Mouse (Mus musculus): Measurements from ENCODE around the gene Sort1. TPM values are rescaled to one million over a fixed set of nuclear protein-coding genes. Genes with fewer than 3 reads are reported as not detected.

The Sort1 gene
- total RNA-seq, 1 experiment, result 21.2 TPM

GRCm38 (mm10) chr3:108327916-108328315 lies 44.0 kb downstream of the Sort1 start:
- Histone ChIP-seq H3K4me1 (ENCODE audit: control insufficient read depth in 2 of 2, insufficient read depth in 2 of 2, low read length in 2 of 2, poor library complexity in 1 of 2) (peaks cover 0 to 2% of the 10 kb centered on the region in 2 experiments; a peak in 1 of 4 replicates), H3K9me3 (ENCODE audit: control insufficient read depth, insufficient read depth, low read depth, low read length) (no peaks in the 10 kb centered on the region), H3K36me3 (ENCODE audit: control insufficient read depth, insufficient read depth, low read length, poor library complexity, severe bottlenecking) (peaks cover 5% of the 10 kb centered on the region), H3K27ac (ENCODE audit: insufficient read depth, low read depth, low read length, poor library complexity, severe bottlenecking) (no peak overlapping the region), H3K4me3 (ENCODE audit: insufficient read depth in 1 of 2, low read depth in 1 of 2, low read length in 2 of 2, poor library complexity in 1 of 2, severe bottlenecking in 1 of 2) (no peak overlapping the region), H3K9ac (ENCODE audit: insufficient read depth, low read depth, low read length, poor library complexity, severe bottlenecking) (no peak overlapping the region)
- in situ Hi-C loops (cut with MboI; ENCODE audit: low sequenced_read_pairs in 2 of 2, unreplicated experiment in 2 of 2), result no loop called here
- DNase-seq (ENCODE audit: low read depth, low spot score), result no peak
- no peak for TF ChIP-seq MAFK (IDR thresholded peaks at IDR 0.05; ENCODE audit: insufficient read depth, low read depth, low read length)
- no peak for TF ChIP-seq HCFC1 (IDR thresholded peaks at IDR 0.05; ENCODE audit: borderline replicate concordance, insufficient read depth, low read length)
- TF ChIP-seq ZNF384 (IDR thresholded peaks at IDR 0.05; ENCODE audit: low read depth, low read length), result no peak
- no peak for TF ChIP-seq CHD2 (IDR thresholded peaks at IDR 0.05; ENCODE audit: low read depth, low read length)
- TF ChIP-seq ZC3H11A (IDR thresholded peaks at IDR 0.05; ENCODE audit: borderline replicate concordance, low read depth, low read length), result no peak

- H3K9me3 ChIP-seq (ENCODE audit: control insufficient read depth, insufficient read depth, low read depth, low read length), result no peaks in the 10 kb centered on the region
- no peak for TF ChIP-seq MAFK (IDR thresholded peaks at IDR 0.05; ENCODE audit: insufficient read depth, low read depth, low read length)
- no peak for TF ChIP-seq HCFC1 (IDR thresholded peaks at IDR 0.05; ENCODE audit: borderline replicate concordance, insufficient read depth, low read length)
- TF ChIP-seq ZNF384 (IDR thresholded peaks at IDR 0.05; ENCODE audit: low read depth, low read length), result no peak
- H3K27ac ChIP-seq (ENCODE audit: insufficient read depth, low read depth, low read length, poor library complexity, severe bottlenecking), result no peak overlapping the region
- H3K9ac ChIP-seq (ENCODE audit: insufficient read depth, low read depth, low read length, poor library complexity, severe bottlenecking), result no peak overlapping the region
- in situ Hi-C loops (cut with MboI; ENCODE audit: low sequenced_read_pairs in 2 of 2, unreplicated experiment in 2 of 2), result no loop called here
- peaks cover 7% of the 10 kb centered on the region for H3K36me3 ChIP-seq (ENCODE audit: control insufficient read depth, insufficient read depth, low read length, poor library complexity, severe bottlenecking)
- no peak overlapping the region for H3K4me3 ChIP-seq (ENCODE audit: insufficient read depth in 1 of 2, low read depth in 1 of 2, low read length in 2 of 2, poor library complexity in 1 of 2, severe bottlenecking in 1 of 2)
- DNase-seq (ENCODE audit: low read depth, low spot score), result no peak
- H3K4me1 ChIP-seq (ENCODE audit: control insufficient read depth in 2 of 2, insufficient read depth in 2 of 2, low read length in 2 of 2, poor library complexity in 1 of 2), result no peaks in the 10 kb centered on the region
Measured at GRCm38 (mm10) chr3:108328441-108328841, 44.6 kb downstream of the Sort1 start.

GRCm38 (mm10) chr3:108330812-108331211 lies 46.9 kb downstream of the Sort1 start:
- in situ Hi-C loops (cut with MboI; ENCODE audit: low sequenced_read_pairs in 2 of 2, unreplicated experiment in 2 of 2), result no loop called here
- Histone ChIP-seq H3K36me3 (ENCODE audit: control insufficient read depth, insufficient read depth, low read length, poor library complexity, severe bottlenecking) (peaks cover 8% of the 10 kb centered on the region), H3K27ac (ENCODE audit: insufficient read depth, low read depth, low read length, poor library complexity, severe bottlenecking) (no peak overlapping the region), H3K4me1 (ENCODE audit: control insufficient read depth in 2 of 2, insufficient read depth in 2 of 2, low read length in 2 of 2, poor library complexity in 1 of 2) (no peaks in the 10 kb centered on the region; a peak in 1 of 4 replicates), H3K9ac (ENCODE audit: insufficient read depth, low read depth, low read length, poor library complexity, severe bottlenecking) (no peak overlapping the region), H3K9me3 (ENCODE audit: control insufficient read depth, insufficient read depth, low read depth, low read length) (no peaks in the 10 kb centered on the region), H3K4me3 (ENCODE audit: insufficient read depth in 1 of 2, low read depth in 1 of 2, low read length in 2 of 2, poor library complexity in 1 of 2, severe bottlenecking in 1 of 2) (no peak overlapping the region)
- no peak for TF ChIP-seq ZC3H11A (IDR thresholded peaks at IDR 0.05; ENCODE audit: borderline replicate concordance, low read depth, low read length)
- TF ChIP-seq HCFC1 (IDR thresholded peaks at IDR 0.05; ENCODE audit: borderline replicate concordance, insufficient read depth, low read length), result no peak
- no peak for TF ChIP-seq CHD2 (IDR thresholded peaks at IDR 0.05; ENCODE audit: low read depth, low read length)
- TF ChIP-seq ZNF384 (IDR thresholded peaks at IDR 0.05; ENCODE audit: low read depth, low read length), result no peak
- no peak for TF ChIP-seq MAFK (IDR thresholded peaks at IDR 0.05; ENCODE audit: insufficient read depth, low read depth, low read length)
- no peak for DNase-seq (ENCODE audit: low read depth, low spot score)

GRCm38 (mm10) chr3:108336878-108337277 lies 53.0 kb downstream of the Sort1 start:
- in situ Hi-C loops (cut with MboI; ENCODE audit: low sequenced_read_pairs in 2 of 2, unreplicated experiment in 2 of 2), result no loop called here
- Histone ChIP-seq H3K4me1 (ENCODE audit: control insufficient read depth in 2 of 2, insufficient read depth in 2 of 2, low read length in 2 of 2, poor library complexity in 1 of 2) (no peaks in the 10 kb centered on the region; a peak in 1 of 4 replicates), H3K36me3 (ENCODE audit: control insufficient read depth, insufficient read depth, low read length, poor library complexity, severe bottlenecking) (peaks cover 10% of the 10 kb centered on the region), H3K27ac (ENCODE audit: insufficient read depth, low read depth, low read length, poor library complexity, severe bottlenecking) (no peak overlapping the region), H3K4me3 (ENCODE audit: insufficient read depth in 1 of 2, low read depth in 1 of 2, low read length in 2 of 2, poor library complexity in 1 of 2, severe bottlenecking in 1 of 2) (no peak overlapping the region), H3K9me3 (ENCODE audit: control insufficient read depth, insufficient read depth, low read depth, low read length) (no peaks in the 10 kb centered on the region), H3K9ac (ENCODE audit: insufficient read depth, low read depth, low read length, poor library complexity, severe bottlenecking) (no peak overlapping the region)
- DNase-seq (ENCODE audit: low read depth, low spot score), result no peak
- no peak for TF ChIP-seq MAFK (IDR thresholded peaks at IDR 0.05; ENCODE audit: insufficient read depth, low read depth, low read length)
- TF ChIP-seq ZC3H11A (IDR thresholded peaks at IDR 0.05; ENCODE audit: borderline replicate concordance, low read depth, low read length), result no peak
- no peak for TF ChIP-seq HCFC1 (IDR thresholded peaks at IDR 0.05; ENCODE audit: borderline replicate concordance, insufficient read depth, low read length)
- no peak for TF ChIP-seq ZNF384 (IDR thresholded peaks at IDR 0.05; ENCODE audit: low read depth, low read length)
- TF ChIP-seq CHD2 (IDR thresholded peaks at IDR 0.05; ENCODE audit: low read depth, low read length), result no peak

- Histone ChIP-seq H3K9me3 (ENCODE audit: control insufficient read depth, insufficient read depth, low read depth, low read length) (no peaks in the 10 kb centered on the region), H3K36me3 (ENCODE audit: control insufficient read depth, insufficient read depth, low read length, poor library complexity, severe bottlenecking) (peaks cover 1% of the 10 kb centered on the region; the same call in 1 of the 2 replicates), H3K9ac (ENCODE audit: insufficient read depth, low read depth, low read length, poor library complexity, severe bottlenecking) (no peak overlapping the region), H3K27ac (ENCODE audit: insufficient read depth, low read depth, low read length, poor library complexity, severe bottlenecking) (no peak overlapping the region), H3K4me1 (ENCODE audit: control insufficient read depth in 2 of 2, insufficient read depth in 2 of 2, low read length in 2 of 2, poor library complexity in 1 of 2) (no peaks in the 10 kb centered on the region), H3K4me3 (ENCODE audit: insufficient read depth in 1 of 2, low read depth in 1 of 2, low read length in 2 of 2, poor library complexity in 1 of 2, severe bottlenecking in 1 of 2) (no peak overlapping the region)
- no peak for TF ChIP-seq CHD2 (IDR thresholded peaks at IDR 0.05; ENCODE audit: low read depth, low read length)
- no peak for TF ChIP-seq ZC3H11A (IDR thresholded peaks at IDR 0.05; ENCODE audit: borderline replicate concordance, low read depth, low read length)
- no peak for TF ChIP-seq MAFK (IDR thresholded peaks at IDR 0.05; ENCODE audit: insufficient read depth, low read depth, low read length)
- no peak for TF ChIP-seq ZNF384 (IDR thresholded peaks at IDR 0.05; ENCODE audit: low read depth, low read length)
- no peak for TF ChIP-seq HCFC1 (IDR thresholded peaks at IDR 0.05; ENCODE audit: borderline replicate concordance, insufficient read depth, low read length)
- DNase-seq (ENCODE audit: low read depth, low spot score), result no peak
- in situ Hi-C loops (cut with MboI; ENCODE audit: low sequenced_read_pairs in 2 of 2, unreplicated experiment in 2 of 2), result no loop called here
Measured at GRCm38 (mm10) chr3:108341040-108341439, 57.2 kb downstream of the Sort1 start.
